Mouse (Mus musculus) forebrain, embryonic 11.5 days (tissue): ENCODE results near the gene Zdhhc8. TPM values are rescaled to one million over a fixed set of nuclear protein-coding genes. Genes with fewer than 3 reads are reported as not detected.

ENCODE experiments used
- ATAC-seq: fragments of 200-750 bp; cut with Nextera tagmentation; replicated peaks from 2 replicates; pipeline ENCODE4 v1.8.0; 2017; ENCODE audit warnings: moderate TSS enrichment; ENCODE audit not compliant: low FRiP score
- DNase-seq: peaks from one replicate; pipeline ENCODE4 v3.0.0-alpha.2; 2017; ENCODE audit warnings: low spot score
- H3K27ac ChIP-seq: fragments of 300-500 bp; sonication (generic); 2 replicates; pipeline ENCODE4 v1.5.1; 2014; ENCODE audit warnings: low read depth, low read length
- H3K27me3 ChIP-seq: fragments of 300-500 bp; sonication (generic); 2 replicates; pipeline ENCODE4 v1.6.1; 2014; ENCODE audit warnings: mild to moderate bottlenecking, low read length, mixed read lengths; ENCODE audit not compliant: control insufficient read depth, insufficient read depth
- H3K36me3 ChIP-seq: fragments of 300-500 bp; sonication (generic); 2 replicates; pipeline ENCODE4 v1.6.1; 2014; ENCODE audit warnings: mild to moderate bottlenecking, low read length, moderate library complexity, mixed read lengths; ENCODE audit not compliant: control insufficient read depth, insufficient read depth
- H3K4me1 ChIP-seq: fragments of 300-500 bp; sonication (generic); replicated peaks from 2 replicates; pipeline ENCODE4 v1.6.1; 2014; ENCODE audit warnings: low read length, mixed read lengths; ENCODE audit not compliant: control insufficient read depth, insufficient read depth
- H3K4me2 ChIP-seq: fragments of 300-500 bp; sonication (generic); 2 replicates; pipeline ENCODE4 v1.6.1; 2014; ENCODE audit warnings: low read depth, mild to moderate bottlenecking, low read length, moderate library complexity, mixed read lengths; ENCODE audit not compliant: severe bottlenecking
- H3K4me3 ChIP-seq: fragments of 300-500 bp; sonication (generic); 2 replicates; pipeline ENCODE4 v1.5.1; 2014; ENCODE audit warnings: low read depth, low read length
- H3K9ac ChIP-seq: fragments of 300-500 bp; sonication (generic); 2 replicates; pipeline ENCODE4 v1.6.1; 2014; ENCODE audit warnings: low read length
- H3K9me3 ChIP-seq: fragments of 300-500 bp; sonication (generic); 2 replicates; pipeline ENCODE4 v1.6.1; 2016; ENCODE audit warnings: low read length, mixed read lengths; ENCODE audit not compliant: control insufficient read depth
- WGBS: fragments of 180-500 bp; shearing (Covaris S2); extraction: QIAGEN DNeasy Blood & Tissue Kit; methylation state at CpG from one replicate; pipeline ENCODE4 v1.1.7; 2014; 5-methylcytosine and 5-hydroxymethylcytosine counted together
- polyA plus RNA-seq: library from polyadenylated mRNA; unstranded; fragments of >200 nt; fragmentation: Nextera tagmentation; extraction: Ambion mirVana; gene quantifications from 2 replicates; pipeline ENCODE4 v1.2.1, GENCODE M21; 2014

Zdhhc8 gene
- polyA plus RNA-seq, 1 experiment from 2014 or later: 15.8 TPM

- Histone ChIP-seq H3K4me1 (no peaks in the 10 kb centered on the region), H3K27ac (no peak overlapping the region), H3K4me2 (no peak overlapping the region), H3K9me3 (no peaks in the 10 kb centered on the region), H3K27me3 (no peaks in the 10 kb centered on the region), H3K4me3 (no peak overlapping the region), H3K9ac (no peak overlapping the region), H3K36me3 (no peaks in the 10 kb centered on the region)
- WGBS: 88% methylated on average over 8 of the region's 8 CpGs
- no peak for ATAC-seq
- DNase-seq: no peak
Observed at GRCm38 (mm10) chr16:18182766-18183165, 52.2 kb downstream of the Zdhhc8 start.

GRCm38 (mm10) chr16:18181398-18181797 is 53.5 kb downstream of the Zdhhc8 start:
- H3K36me3 ChIP-seq: no peaks in the 10 kb centered on the region
- no peaks in the 10 kb centered on the region for H3K27me3 ChIP-seq
- H3K4me2 ChIP-seq: no peak overlapping the region
- no peak overlapping the region for H3K9ac ChIP-seq
- no peaks in the 10 kb centered on the region for H3K9me3 ChIP-seq
- WGBS: 69% methylated on average over 10 of the region's 10 CpGs
- no peak for DNase-seq
- H3K4me3 ChIP-seq: no peak overlapping the region
- ATAC-seq: no peak
- no peaks in the 10 kb centered on the region for H3K4me1 ChIP-seq
- H3K27ac ChIP-seq: no peak overlapping the region

- no peak for DNase-seq
- no peak overlapping the region for H3K4me2 ChIP-seq
- H3K27ac ChIP-seq: no peak overlapping the region
- 7% methylated on average over 2 of the region's 2 CpGs for WGBS
- no peaks in the 10 kb centered on the region for H3K27me3 ChIP-seq
- H3K4me3 ChIP-seq: no peak overlapping the region
- H3K4me1 ChIP-seq: no peaks in the 10 kb centered on the region
- no peak overlapping the region for H3K9ac ChIP-seq
- H3K9me3 ChIP-seq: no peaks in the 10 kb centered on the region
- no peak for ATAC-seq
- H3K36me3 ChIP-seq: no peaks in the 10 kb centered on the region
Observed at GRCm38 (mm10) chr16:18179591-18179990, 55.3 kb downstream of the Zdhhc8 start.

- DNase-seq (no peak), ATAC-seq (no peak)
- Histone ChIP-seq H3K36me3 (no peaks in the 10 kb centered on the region), H3K27me3 (no peaks in the 10 kb centered on the region), H3K9me3 (no peaks in the 10 kb centered on the region), H3K4me3 (no peak overlapping the region), H3K4me1 (no peaks in the 10 kb centered on the region), H3K27ac (no peak overlapping the region), H3K4me2 (no peak overlapping the region), H3K9ac (no peak overlapping the region)
- WGBS: 82% methylated on average over 4 of the region's 4 CpGs
Observed at GRCm38 (mm10) chr16:18176758-18177157, 58.2 kb downstream of the Zdhhc8 start.

GRCm38 (mm10) chr16:18175817-18176541 is 59.0 kb downstream of the Zdhhc8 start:
- Histone ChIP-seq H3K4me3 (no peak overlapping the region), H3K36me3 (no peaks in the 10 kb centered on the region), H3K9me3 (no peaks in the 10 kb centered on the region), H3K27me3 (no peaks in the 10 kb centered on the region), H3K4me1 (no peaks in the 10 kb centered on the region), H3K9ac (peak overlapping the region; percentile 3; the same call in 1 of the 2 replicates), H3K4me2 (no peak overlapping the region), H3K27ac (no peak overlapping the region)
- DNase-seq: no peak
- WGBS: 64% methylated on average over 6 of the region's 6 CpGs
- ATAC-seq: no peak

GRCm38 (mm10) chr16:18173788-18174187 is 61.1 kb downstream of the Zdhhc8 start:
- Histone ChIP-seq H3K36me3 (no peaks in the 10 kb centered on the region), H3K4me3 (no peak overlapping the region), H3K4me2 (no peak overlapping the region), H3K27ac (no peak overlapping the region), H3K9ac (no peak overlapping the region), H3K4me1 (no peaks in the 10 kb centered on the region), H3K9me3 (no peaks in the 10 kb centered on the region), H3K27me3 (no peaks in the 10 kb centered on the region)
- DNase-seq (no peak), ATAC-seq (no peak)
- 76% methylated on average over 11 of the region's 11 CpGs for WGBS

- H3K4me3 ChIP-seq: no peak overlapping the region
- WGBS: 84% methylated on average over 9 of the region's 9 CpGs
- H3K4me1 ChIP-seq: no peaks in the 10 kb centered on the region
- no peak overlapping the region for H3K4me2 ChIP-seq
- H3K9ac ChIP-seq: no peak overlapping the region
- no peaks in the 10 kb centered on the region for H3K9me3 ChIP-seq
- 0 out of 2 replicates have a peak, but pooled peaks have one; percentile 16 for ATAC-seq
- H3K27ac ChIP-seq: no peak overlapping the region
- H3K27me3 ChIP-seq: no peaks in the 10 kb centered on the region
- H3K36me3 ChIP-seq: no peaks in the 10 kb centered on the region
- no peak for DNase-seq
Observed at GRCm38 (mm10) chr16:18173231-18173630, 61.7 kb downstream of the Zdhhc8 start.

- Histone ChIP-seq H3K27ac (no peak overlapping the region), H3K36me3 (no peaks in the 10 kb centered on the region), H3K4me2 (no peak overlapping the region), H3K9me3 (no peaks in the 10 kb centered on the region), H3K9ac (no peak overlapping the region), H3K4me1 (no peaks in the 10 kb centered on the region), H3K4me3 (no peak overlapping the region), H3K27me3 (no peaks in the 10 kb centered on the region)
- DNase-seq (peak; percentile 88), ATAC-seq (peak; percentile 40; the same call in 1 of the 2 replicates)
- WGBS: 13% methylated on average over 7 of the region's 7 CpGs
Observed at GRCm38 (mm10) chr16:18172266-18172855, 62.6 kb downstream of the Zdhhc8 start.
